Mouse (Mus musculus) midbrain, postnatal 0 days (tissue): ENCODE measurements at regions not wholly inside any gene's neighbourhood (a gene's known extent, or its start where the extent isn't known, plus 50 kb on each side); places are given as distances from the start of the nearest gene placed in this dataset.

Experiments used
- ATAC-seq: fragments of 200-750 bp; cut with Nextera tagmentation; 2 replicates; pipeline ENCODE4 v1.8.0; 2017; ENCODE audit warnings: moderate number of reproducible peaks, mild to moderate bottlenecking, moderate TSS enrichment, moderate library complexity; ENCODE audit not compliant: low FRiP score
- DNase-seq: peaks from one replicate; pipeline ENCODE4 v3.0.0-alpha.2; 2015; ENCODE audit warnings: low spot score
- H3K27ac ChIP-seq: fragments of 300-500 bp; sonication (generic); 2 replicates; pipeline ENCODE4 v1.5.1; 2014; ENCODE audit warnings: low read depth, mild to moderate bottlenecking, low read length, mixed read lengths
- H3K27me3 ChIP-seq: fragments of 300-500 bp; sonication (generic); 2 replicates; pipeline ENCODE4 v1.6.1; 2014; ENCODE audit warnings: low read length, control low read depth, mixed read lengths; ENCODE audit not compliant: insufficient read depth
- H3K36me3 ChIP-seq: fragments of 300-500 bp; sonication (generic); 2 replicates; pipeline ENCODE4 v1.6.1; 2014; ENCODE audit warnings: low read length, control low read depth, mixed read lengths; ENCODE audit not compliant: insufficient read depth
- H3K4me1 ChIP-seq: fragments of 300-500 bp; sonication (generic); 2 replicates; pipeline ENCODE4 v1.6.1; 2014; ENCODE audit warnings: mild to moderate bottlenecking, control low read depth, antibody characterized with exemption, low read length, mixed read lengths; ENCODE audit not compliant: insufficient read depth
- H3K4me2 ChIP-seq: fragments of 300-500 bp; sonication (generic); 2 replicates; pipeline ENCODE4 v1.6.1; 2014; ENCODE audit warnings: low read depth, mild to moderate bottlenecking, low read length, mixed read lengths; ENCODE audit not compliant: poor library complexity, severe bottlenecking
- H3K4me3 ChIP-seq: fragments of 300-500 bp; sonication (generic); 2 replicates; pipeline ENCODE4 v1.5.1; 2014; ENCODE audit warnings: low read depth, mild to moderate bottlenecking, low read length, moderate library complexity
- H3K9ac ChIP-seq: fragments of 300-500 bp; sonication (generic); replicated peaks from 2 replicates; pipeline ENCODE4 v1.6.1; 2014; ENCODE audit warnings: mild to moderate bottlenecking, low read length, moderate library complexity, mixed read lengths; ENCODE audit not compliant: poor library complexity, severe bottlenecking
- H3K9me3 ChIP-seq: fragments of 300-500 bp; sonication (generic); 2 replicates; pipeline ENCODE4 v1.6.1; 2016; ENCODE audit warnings: low read length, control low read depth
- CTCF ChIP-seq: IDR thresholded peaks from 2 replicates; pipeline ENCODE4 v1.5.1; 2016; ENCODE audit warnings: antibody characterized with exemption, mild to moderate bottlenecking
- WGBS: fragments of 180-500 bp; shearing (Covaris S2); extraction: QIAGEN DNeasy Blood & Tissue Kit; methylation state at CpG from one replicate; pipeline ENCODE4 v1.1.7; 2014; 5-methylcytosine and 5-hydroxymethylcytosine counted together

DNA sequence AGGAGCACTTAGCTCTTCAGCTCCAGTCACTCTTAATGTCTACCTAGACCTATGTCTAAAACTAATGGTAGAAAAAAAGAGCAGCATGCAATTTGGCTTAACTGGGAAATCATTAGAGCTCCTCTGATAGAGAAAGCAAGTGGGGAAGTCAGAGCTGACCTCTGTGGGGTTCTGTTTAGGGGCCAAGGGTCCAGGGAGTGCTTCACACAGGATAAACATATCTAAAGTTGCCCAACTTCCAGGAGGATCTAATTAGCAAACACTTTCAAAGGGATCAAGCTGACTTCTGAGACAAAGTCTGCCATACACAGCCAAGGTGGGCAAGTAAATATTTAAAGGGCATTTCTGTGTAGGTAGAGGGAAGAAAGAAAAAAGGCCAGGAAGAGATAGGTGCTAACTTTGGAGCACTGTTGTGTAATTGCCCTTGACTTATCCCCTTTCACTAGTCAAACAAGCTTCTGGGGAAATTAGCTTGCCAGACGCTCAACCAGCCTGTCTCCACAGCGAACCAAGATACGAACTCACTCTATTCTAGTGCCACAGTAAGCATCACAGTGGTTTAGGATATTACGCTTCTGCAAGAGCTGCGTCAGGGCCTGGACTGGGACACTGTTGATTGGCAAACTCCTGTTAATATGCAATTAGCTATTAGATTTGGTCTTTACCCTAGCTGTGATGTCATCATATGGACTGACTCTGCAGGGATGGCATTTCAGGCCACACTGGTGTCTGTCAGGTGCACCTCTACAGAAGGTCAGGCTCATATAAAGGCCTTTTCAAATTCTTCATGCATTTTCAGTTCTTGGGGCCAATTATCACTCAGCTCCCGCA is 1413.9 kb upstream of the A1bg start:
- H3K4me2 ChIP-seq = no peak overlapping the region
- H3K27me3 ChIP-seq = no peaks in the 10 kb centered on the region
- ATAC-seq (no peak), DNase-seq (no peak)
- no peaks in the 10 kb centered on the region for H3K4me1 ChIP-seq
- no peak for TF ChIP-seq CTCF
- 91% methylated on average over 6 of the region's 6 CpGs for WGBS
- no peak overlapping the region for H3K27ac ChIP-seq
- H3K9ac ChIP-seq = no peak overlapping the region
- no peak overlapping the region for H3K4me3 ChIP-seq
- H3K36me3 ChIP-seq = no peaks in the 10 kb centered on the region
- no peaks in the 10 kb centered on the region for H3K9me3 ChIP-seq

DNA sequence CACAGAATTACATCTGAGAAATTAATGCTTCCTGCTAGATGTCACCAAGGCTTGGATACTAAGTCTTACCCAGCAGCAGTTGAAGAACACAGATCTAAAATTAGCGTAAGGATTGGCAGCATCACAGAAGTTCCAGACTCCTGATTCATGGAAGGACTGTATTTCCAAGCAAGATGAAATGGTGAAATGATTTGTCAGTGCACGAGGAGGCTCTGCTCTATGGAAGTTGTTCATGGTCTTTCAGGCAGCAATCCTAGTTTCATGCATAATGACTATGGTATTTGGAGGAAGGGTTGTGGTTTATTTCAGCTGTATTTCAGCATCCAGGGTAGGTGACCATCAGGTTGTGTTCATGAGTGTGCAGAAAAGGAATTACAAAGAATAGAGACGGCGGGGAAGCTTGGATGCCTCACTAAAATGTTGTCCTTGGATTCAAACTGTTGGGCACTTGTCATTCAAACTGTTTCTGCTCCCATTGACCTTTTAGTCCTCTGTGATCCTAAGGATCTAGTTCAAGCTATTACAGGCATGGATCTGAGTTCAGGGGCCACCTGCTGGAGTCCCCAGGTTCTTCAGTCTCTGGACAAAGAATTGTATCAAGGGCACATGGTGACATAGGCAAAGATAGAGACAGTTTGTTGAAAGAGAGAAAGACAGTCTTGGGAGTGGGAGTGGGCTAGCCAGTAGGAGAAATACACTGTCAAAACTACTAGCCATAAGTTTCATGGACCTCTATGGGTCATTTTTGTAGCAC is 1411.6 kb upstream of the A1bg start:
- H3K4me1 ChIP-seq = no peaks in the 10 kb centered on the region
- ATAC-seq (no peak), DNase-seq (no peak)
- 94% methylated on average over 4 of the region's 4 CpGs for WGBS
- H3K9ac ChIP-seq = no peak overlapping the region
- no peaks in the 10 kb centered on the region for H3K36me3 ChIP-seq
- H3K27me3 ChIP-seq = no peaks in the 10 kb centered on the region
- H3K4me2 ChIP-seq = no peak overlapping the region
- TF ChIP-seq CTCF = no peak
- H3K27ac ChIP-seq = no peak overlapping the region
- no peak overlapping the region for H3K4me3 ChIP-seq
- no peaks in the 10 kb centered on the region for H3K9me3 ChIP-seq

DNA sequence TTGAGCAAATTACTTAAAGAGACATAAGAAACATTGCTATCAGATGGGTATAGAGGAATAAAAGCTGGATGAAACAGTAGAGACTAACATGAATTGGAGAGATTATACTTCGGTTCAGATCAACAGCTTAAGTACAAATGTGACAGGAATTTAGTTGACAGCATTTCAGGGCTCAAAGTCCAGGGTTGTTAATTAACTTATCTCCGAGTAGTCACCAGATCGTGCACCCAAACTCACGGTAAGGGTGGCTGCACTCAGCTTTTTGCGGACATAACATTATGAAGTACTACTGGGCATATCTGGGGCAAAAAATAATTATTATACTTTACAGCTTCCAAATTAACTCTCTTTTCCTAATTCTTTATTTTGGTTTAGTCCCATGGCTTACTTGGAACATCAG is 1409.3 kb upstream of the A1bg start:
- ATAC-seq (no peak), DNase-seq (no peak)
- Histone ChIP-seq H3K4me2 (no peak overlapping the region), H3K4me1 (no peaks in the 10 kb centered on the region), H3K4me3 (no peak overlapping the region), H3K27ac (no peak overlapping the region), H3K27me3 (no peaks in the 10 kb centered on the region), H3K36me3 (no peaks in the 10 kb centered on the region), H3K9ac (no peak overlapping the region), H3K9me3 (no peaks in the 10 kb centered on the region)
- TF ChIP-seq CTCF = no peak
- WGBS = 76% methylated on average over 5 of the region's 5 CpGs

DNA sequence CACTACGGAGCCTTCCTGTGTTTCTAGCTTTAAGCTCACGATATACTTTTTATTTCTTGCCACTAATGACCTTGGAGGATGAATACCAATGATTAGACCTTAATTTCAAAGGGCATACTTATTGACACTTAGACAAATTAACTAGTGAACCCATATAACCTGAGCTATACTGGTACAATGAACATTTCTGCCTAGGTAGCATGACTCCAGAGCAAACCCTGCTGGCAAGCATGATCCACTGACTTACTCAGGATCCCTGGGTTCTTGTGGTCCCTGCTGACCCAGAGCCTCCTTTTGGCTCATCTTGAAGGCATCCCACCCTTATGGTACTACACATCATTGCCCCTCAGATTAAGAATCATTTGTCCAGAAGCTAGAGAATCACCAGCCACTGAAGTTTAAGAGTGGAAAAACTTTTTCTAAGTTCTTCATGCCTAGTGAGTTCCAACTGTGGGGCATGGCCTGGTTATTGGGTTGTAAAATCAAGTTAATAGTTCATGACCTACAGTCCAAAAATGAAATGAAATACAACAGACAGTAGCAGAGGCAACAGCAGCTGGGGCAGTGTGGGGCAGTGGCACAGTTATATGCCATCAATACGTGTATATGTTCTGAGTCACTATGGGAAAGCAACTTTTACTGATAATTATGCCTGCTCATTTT is 1408.5 kb upstream of the A1bg start:
- TF ChIP-seq CTCF = no peak
- DNase-seq = no peak
- no peak for ATAC-seq

DNA sequence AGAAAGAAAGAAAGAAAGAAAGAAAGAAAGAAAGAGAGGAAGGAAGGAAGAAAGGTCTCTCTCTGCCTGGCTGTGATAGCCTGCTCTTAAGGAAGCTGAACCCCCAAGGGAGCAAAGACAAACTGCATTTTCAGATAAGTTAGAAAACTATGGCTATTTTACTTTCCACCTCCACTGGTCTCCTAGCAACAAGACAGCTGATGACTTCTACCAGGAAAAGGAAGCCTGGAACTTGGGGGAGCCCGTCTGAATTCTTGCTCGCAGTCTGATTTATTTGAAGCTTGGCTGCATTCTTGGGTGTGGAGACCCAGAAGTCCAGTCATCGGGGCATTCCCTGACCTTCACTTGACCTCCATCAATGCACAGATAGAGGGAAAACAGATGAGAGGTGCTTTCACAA is 1406.1 kb upstream of the A1bg start:
- no peaks in the 10 kb centered on the region for H3K27me3 ChIP-seq
- 21% methylated on average over 3 of the region's 3 CpGs for WGBS
- H3K4me3 ChIP-seq = no peak overlapping the region
- no peak for TF ChIP-seq CTCF
- no peak overlapping the region for H3K4me2 ChIP-seq
- H3K9me3 ChIP-seq = no peaks in the 10 kb centered on the region
- ATAC-seq (no peak), DNase-seq (peak; percentile 62)
- H3K27ac ChIP-seq = no peak overlapping the region
- no peak overlapping the region for H3K9ac ChIP-seq
- H3K36me3 ChIP-seq = no peaks in the 10 kb centered on the region
- no peaks in the 10 kb centered on the region for H3K4me1 ChIP-seq

More for the DNA sequence above, 1408.5 kb upstream of the A1bg start:
- no peaks in the 10 kb centered on the region for H3K4me1 ChIP-seq
- no peak overlapping the region for H3K4me2 ChIP-seq
- H3K9ac ChIP-seq = no peak overlapping the region
- H3K27me3 ChIP-seq = no peaks in the 10 kb centered on the region
- over 99% methylated on average over 3 of the region's 3 CpGs for WGBS
- H3K4me3 ChIP-seq = no peak overlapping the region
- no peak overlapping the region for H3K27ac ChIP-seq
- H3K9me3 ChIP-seq = no peaks in the 10 kb centered on the region
- no peaks in the 10 kb centered on the region for H3K36me3 ChIP-seq
